Mouse (Mus musculus): ENCODE results near the gene Zdhhc7. TPM values are rescaled to one million over a fixed set of nuclear protein-coding genes. Genes with fewer than 3 reads are reported as not detected.
A peak's percentile ranks its signal among the peaks of the same experiment; 100 is the strongest.

Gene Zdhhc7
- polyA plus RNA-seq, 1 experiment: 36.6 TPM

DNA sequence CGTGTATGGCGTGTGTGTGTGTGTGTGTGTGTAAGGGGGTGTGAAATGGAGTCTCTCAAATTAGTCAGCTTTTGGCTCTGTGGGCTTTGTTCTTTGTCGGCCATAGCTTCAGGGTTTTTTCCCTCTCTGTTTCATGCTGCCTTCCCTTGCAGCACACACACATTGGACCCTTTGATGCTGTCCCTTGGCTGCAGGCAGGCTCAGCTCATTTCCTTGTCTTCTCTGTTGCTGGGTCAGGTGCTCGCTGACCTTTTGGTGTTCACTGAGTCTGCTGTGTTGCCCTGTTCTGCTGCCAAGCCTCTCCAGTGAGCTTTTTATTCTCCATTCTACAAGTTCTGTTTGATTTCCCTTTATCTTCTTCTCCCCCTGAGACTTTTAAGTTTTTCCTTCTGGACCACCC is 28.3 kb upstream of the Zdhhc7 start:
- no peak for TF ChIP-seq POLR2A (IDR thresholded peaks at IDR 0.05; ENCODE audit: borderline replicate concordance, extremely low read depth, insufficient read depth, insufficient read length, poor library complexity, severe bottlenecking)
- peak; percentile 80 for DNase-seq (ENCODE audit: low read depth)

- TF ChIP-seq CTCF (IDR thresholded peaks at IDR 0.05; ENCODE audit: borderline replicate concordance, extremely low read depth, insufficient read depth, insufficient read length) (no peak), POLR2A (IDR thresholded peaks at IDR 0.05; ENCODE audit: borderline replicate concordance, extremely low read depth, insufficient read depth, insufficient read length, poor library complexity, severe bottlenecking) (no peak)
- no peak for DNase-seq (ENCODE audit: low read depth)
These were observed 25.3 kb upstream of the Zdhhc7 start for GRCm38 (mm10) chr8:120126357-120127161.

- peak; percentile 76 for DNase-seq (ENCODE audit: low read depth)
- TF ChIP-seq POLR2A (IDR thresholded peaks at IDR 0.05; ENCODE audit: borderline replicate concordance, extremely low read depth, insufficient read depth, insufficient read length, poor library complexity, severe bottlenecking) (no peak), CTCF (IDR thresholded peaks at IDR 0.05; ENCODE audit: borderline replicate concordance, extremely low read depth, insufficient read depth, insufficient read length) (no peak)
These were observed 23.6 kb upstream of the Zdhhc7 start for GRCm38 (mm10) chr8:120124836-120125389.

DNA sequence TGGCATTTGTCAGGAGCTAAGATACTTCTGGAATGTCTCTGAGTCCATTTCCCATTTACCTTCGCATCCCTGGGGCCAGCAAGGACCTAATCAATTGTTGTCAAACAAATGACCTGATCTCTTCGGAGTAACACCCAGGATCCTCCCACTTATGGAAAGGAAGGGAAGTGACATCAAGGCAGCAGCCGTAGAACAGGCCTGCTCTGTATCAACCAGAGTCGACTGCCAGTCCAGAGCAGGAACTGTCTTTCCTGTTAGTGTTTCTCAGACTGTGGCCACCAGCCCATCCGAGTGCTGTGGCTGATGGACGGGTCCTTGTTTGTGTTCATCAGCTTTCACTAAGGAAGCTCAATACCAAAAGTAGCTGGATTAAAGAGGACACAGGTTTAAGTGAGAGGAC is 23.0 kb upstream of the Zdhhc7 start:
- DNase-seq (ENCODE audit: low read depth): no peak
- TF ChIP-seq CTCF (IDR thresholded peaks at IDR 0.05; ENCODE audit: borderline replicate concordance, extremely low read depth, insufficient read depth, insufficient read length): no peak
- no peak for TF ChIP-seq POLR2A (IDR thresholded peaks at IDR 0.05; ENCODE audit: borderline replicate concordance, extremely low read depth, insufficient read depth, insufficient read length, poor library complexity, severe bottlenecking)

GRCm38 (mm10) chr8:120120951-120121350 is 19.7 kb upstream of the Zdhhc7 start:
- DNase-seq (ENCODE audit: low read depth): no peak
- no peak for TF ChIP-seq CTCF (IDR thresholded peaks at IDR 0.05; ENCODE audit: borderline replicate concordance, extremely low read depth, insufficient read depth, insufficient read length)
- no peak for TF ChIP-seq POLR2A (IDR thresholded peaks at IDR 0.05; ENCODE audit: borderline replicate concordance, extremely low read depth, insufficient read depth, insufficient read length, poor library complexity, severe bottlenecking)

GRCm38 (mm10) chr8:120119931-120120330 is 18.6 kb upstream of the Zdhhc7 start:
- DNase-seq (ENCODE audit: low read depth): no peak
- TF ChIP-seq CTCF (IDR thresholded peaks at IDR 0.05; ENCODE audit: borderline replicate concordance, extremely low read depth, insufficient read depth, insufficient read length) (no peak), POLR2A (IDR thresholded peaks at IDR 0.05; ENCODE audit: borderline replicate concordance, extremely low read depth, insufficient read depth, insufficient read length, poor library complexity, severe bottlenecking) (no peak)

DNA sequence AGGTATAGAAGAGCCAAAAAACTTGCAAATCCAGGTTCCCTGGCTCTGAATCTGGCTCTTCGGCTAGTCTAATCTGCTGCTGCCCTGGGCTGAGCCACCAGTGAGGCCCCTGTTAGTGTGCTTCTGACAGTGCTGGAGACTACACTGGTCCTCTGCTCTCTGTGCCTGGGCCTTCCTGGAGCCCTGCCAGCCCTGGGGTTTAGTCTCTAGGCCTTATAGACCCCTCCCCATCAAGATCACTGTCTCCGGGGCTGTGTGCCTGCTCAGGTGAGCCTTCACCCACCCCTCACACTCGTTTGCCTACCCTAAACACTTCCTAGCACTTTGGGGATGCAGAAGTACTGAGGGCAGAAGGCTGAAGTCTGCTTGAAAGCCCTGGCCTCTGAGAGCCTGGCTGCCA is 18.1 kb upstream of the Zdhhc7 start:
- no peak for DNase-seq (ENCODE audit: low read depth)
- no peak for TF ChIP-seq POLR2A (IDR thresholded peaks at IDR 0.05; ENCODE audit: borderline replicate concordance, extremely low read depth, insufficient read depth, insufficient read length, poor library complexity, severe bottlenecking)
- TF ChIP-seq CTCF (IDR thresholded peaks at IDR 0.05; ENCODE audit: borderline replicate concordance, extremely low read depth, insufficient read depth, insufficient read length): no peak

DNA sequence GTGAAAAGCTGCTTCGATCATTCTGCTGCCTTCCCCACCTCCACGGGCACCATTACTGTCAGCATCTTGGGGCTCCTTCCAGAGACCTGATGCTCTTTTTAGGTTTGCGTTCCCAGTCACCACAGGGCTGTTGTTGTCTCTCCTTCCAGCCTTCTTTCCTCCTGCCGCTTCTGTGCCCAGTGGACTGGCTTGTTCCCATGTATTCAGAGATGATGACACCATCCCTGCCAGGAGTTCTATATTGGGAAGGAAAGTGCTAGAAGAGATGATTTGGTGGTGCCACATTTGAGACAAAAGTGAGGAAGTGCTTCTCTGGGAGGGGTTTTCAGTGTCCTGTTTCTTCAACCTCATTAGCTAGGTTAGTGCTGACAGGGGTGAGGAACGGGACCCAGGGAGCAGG is 17.6 kb upstream of the Zdhhc7 start:
- DNase-seq (ENCODE audit: low read depth): no peak
- TF ChIP-seq POLR2A (IDR thresholded peaks at IDR 0.05; ENCODE audit: borderline replicate concordance, extremely low read depth, insufficient read depth, insufficient read length, poor library complexity, severe bottlenecking) (no peak), CTCF (IDR thresholded peaks at IDR 0.05; ENCODE audit: borderline replicate concordance, extremely low read depth, insufficient read depth, insufficient read length) (no peak)

- no peak for TF ChIP-seq CTCF (IDR thresholded peaks at IDR 0.05; ENCODE audit: borderline replicate concordance, extremely low read depth, insufficient read depth, insufficient read length)
- TF ChIP-seq POLR2A (IDR thresholded peaks at IDR 0.05; ENCODE audit: borderline replicate concordance, extremely low read depth, insufficient read depth, insufficient read length, poor library complexity, severe bottlenecking): no peak
- no peak for DNase-seq (ENCODE audit: low read depth)
These were observed 16.9 kb upstream of the Zdhhc7 start for GRCm38 (mm10) chr8:120118162-120118561.

DNA sequence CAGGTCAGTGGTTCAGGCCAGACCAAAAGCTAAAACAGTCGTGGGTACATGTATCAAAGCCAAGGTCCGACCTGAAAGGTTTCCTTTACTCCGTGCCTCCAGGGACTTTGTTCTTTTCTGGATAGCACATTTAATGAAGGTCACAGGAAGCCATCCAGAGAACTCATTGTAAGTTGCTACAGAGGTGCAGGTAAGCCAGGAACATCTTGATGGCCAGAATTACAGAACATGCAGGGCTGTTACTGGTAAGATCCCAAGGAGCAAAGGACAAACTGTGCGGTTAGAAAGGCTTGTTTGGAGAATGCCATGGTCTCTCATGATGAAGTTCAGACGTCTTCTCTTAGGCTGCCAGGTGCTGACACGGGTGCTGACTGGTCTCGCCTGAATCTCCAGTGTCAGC is 15.3 kb upstream of the Zdhhc7 start:
- DNase-seq (ENCODE audit: low read depth): no peak
- TF ChIP-seq POLR2A (IDR thresholded peaks at IDR 0.05; ENCODE audit: borderline replicate concordance, extremely low read depth, insufficient read depth, insufficient read length, poor library complexity, severe bottlenecking) (no peak), CTCF (IDR thresholded peaks at IDR 0.05; ENCODE audit: borderline replicate concordance, extremely low read depth, insufficient read depth, insufficient read length) (no peak)

DNA sequence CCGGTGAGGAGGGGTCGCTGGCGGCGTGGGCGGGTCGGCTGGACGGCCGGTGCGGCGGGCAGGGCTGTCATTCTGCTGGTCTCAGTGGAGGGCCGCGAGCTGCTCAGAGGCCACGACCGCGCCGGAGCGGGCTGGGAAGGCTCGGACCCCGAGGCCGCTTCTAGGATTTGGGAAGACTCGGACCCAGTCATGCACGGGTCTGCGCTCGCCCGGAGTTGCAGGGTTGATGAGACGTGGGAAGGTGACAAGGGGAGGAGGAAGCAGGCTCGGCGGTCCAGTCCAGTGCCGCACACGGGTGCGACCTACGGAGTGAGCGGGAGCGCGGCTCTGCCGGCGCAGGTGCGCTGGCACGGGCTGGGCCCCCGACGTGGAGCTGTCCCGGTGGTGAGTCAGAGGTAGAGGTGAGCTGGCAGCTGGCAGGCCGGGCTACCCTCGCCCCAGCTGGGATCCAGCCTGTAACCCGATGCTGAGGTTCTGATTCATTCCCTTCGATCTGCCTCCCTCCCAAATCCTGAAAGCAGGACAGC is 13.1 kb upstream of the Zdhhc7 start:
- DNase-seq (ENCODE audit: low read depth): no peak
- no peak for TF ChIP-seq CTCF (IDR thresholded peaks at IDR 0.05; ENCODE audit: borderline replicate concordance, extremely low read depth, insufficient read depth, insufficient read length)

- DNase-seq (ENCODE audit: low read depth): peak; percentile 100
- TF ChIP-seq POLR2A (IDR thresholded peaks at IDR 0.05; ENCODE audit: borderline replicate concordance, extremely low read depth, insufficient read depth, insufficient read length, poor library complexity, severe bottlenecking) (peak; percentile 85), CTCF (IDR thresholded peaks at IDR 0.05; ENCODE audit: borderline replicate concordance, extremely low read depth, insufficient read depth, insufficient read length) (peak; percentile 39)
These were observed 12.5 kb upstream of the Zdhhc7 start, which contains the start of gene 6430548M08Rik for GRCm38 (mm10) chr8:120113758-120114255. TSS of gene 6430548M08Rik (plus strand) at chr8:120114152.

All from brain, embryonic 14.5 days (tissue).